Mouse (Mus musculus) kidney, postnatal 36 days (tissue): Measurements from ENCODE around the gene Islr2.

ENCODE experiments used
- DNase-seq, 2 experiments: peaks; one replicate each; pipeline ENCODE4 v3.0.0; 2021 to 2022; ENCODE audit warnings: mixed read lengths in 2 of 2

The Islr2 gene

DNA sequence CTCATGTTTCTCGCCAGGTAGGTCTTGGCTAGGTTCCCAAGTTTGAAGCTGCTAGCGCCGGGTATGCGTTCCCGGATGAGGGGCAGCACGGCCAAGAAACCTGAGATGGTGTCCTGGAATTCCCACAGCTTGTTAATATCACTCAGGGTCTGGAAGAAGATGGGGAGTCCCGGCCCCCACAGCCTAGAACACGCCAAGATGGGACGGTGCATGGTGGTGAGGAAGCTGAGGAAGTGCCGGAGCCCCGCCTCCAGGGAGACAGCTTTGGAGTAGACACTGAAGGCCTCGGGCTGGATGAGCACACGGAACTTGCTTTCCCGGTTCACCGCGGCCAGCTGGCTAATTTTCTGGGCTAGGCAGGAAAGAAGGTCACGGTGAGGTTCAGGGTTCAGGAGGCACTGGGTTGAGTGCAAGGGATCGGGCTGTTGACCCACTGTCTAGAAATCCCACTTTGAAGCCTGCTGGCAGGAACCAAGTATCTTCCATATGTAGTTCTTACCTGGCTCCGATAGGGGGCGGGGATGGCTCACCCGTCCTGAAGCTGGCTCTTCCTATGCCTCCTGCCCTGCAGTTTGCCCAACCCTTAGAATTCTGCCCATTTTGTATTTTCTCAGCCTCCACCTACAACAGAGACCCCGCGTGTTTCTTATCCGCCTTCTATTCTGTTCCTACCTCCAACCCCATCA, 16.2 kb upstream of the Islr2 start:
- peak; percentile 65 to 81 for DNase-seq

DNA sequence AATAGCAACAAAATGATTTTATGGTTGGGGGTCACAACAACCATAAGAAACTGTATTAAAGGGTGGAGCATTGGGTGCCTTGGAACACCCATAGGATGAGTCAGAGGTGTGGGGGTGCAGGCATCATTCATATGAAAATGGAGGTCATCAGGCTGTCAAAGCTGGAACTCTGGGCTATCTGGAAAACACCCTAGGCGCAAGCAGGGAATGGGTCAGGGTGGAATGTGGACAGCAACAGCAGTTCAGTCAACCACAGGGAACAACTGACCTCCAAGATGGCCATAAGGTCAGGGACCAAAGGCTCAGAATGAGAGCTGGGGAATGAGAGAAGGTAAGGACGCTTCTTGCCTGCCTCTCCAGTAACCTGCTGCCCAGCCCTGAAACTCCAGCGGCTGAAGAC, 14.4 kb upstream of the Islr2 start:
- DNase-seq = no peak

DNA sequence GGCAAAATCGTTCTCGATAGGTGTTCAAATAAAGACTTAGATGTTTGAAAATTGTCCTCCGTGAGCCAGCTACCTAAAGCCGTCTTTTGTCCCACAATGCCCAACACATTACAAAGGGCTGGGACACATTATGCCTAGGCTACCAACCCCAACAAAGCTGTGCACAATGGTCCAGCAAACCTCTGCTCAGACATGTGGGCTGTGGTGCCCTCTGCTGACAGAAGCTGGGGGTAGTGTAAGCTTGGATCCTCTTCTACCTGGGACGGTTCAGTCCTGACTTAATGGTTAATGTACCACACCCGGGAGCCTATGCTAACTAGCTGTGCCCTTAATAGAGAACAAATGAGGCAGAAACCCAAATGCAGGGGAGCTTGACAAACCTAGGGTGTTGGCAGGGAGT, 12.3 kb upstream of the Islr2 start:
- peak; percentile 71 to 85 for DNase-seq

DNA sequence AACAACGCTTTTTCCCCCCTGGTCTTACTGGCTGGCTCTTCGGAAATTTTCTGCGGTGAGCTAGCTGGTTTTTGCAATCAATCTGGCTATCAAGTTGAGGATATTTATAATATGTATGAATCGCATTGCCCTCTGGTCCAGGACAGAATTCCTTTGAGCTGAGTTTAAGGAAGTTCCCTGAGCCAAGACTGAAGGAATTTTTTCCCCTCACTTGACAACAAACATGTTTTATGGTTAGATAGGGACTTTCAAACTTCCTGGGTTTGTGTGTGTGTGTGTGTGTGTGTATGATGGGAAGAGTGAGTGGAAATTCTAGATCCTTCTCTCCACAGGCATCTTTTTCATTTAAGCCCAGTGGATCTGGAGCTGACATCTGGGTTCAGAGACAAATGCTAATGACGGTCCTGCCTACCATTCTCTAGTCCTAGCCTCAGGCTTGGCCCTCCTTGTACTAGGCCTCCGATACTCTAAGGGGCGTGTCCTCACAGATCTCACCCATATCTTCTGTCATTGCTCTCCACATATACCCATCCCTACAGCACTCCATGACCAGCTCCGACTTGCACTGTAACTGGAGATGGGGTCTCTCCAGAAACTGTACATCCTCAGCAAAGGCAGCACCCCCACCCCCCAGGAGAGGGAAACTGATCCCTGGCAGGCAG, 10.5 kb upstream of the Islr2 start:
- peak; percentile 68 to 77 for DNase-seq

DNA sequence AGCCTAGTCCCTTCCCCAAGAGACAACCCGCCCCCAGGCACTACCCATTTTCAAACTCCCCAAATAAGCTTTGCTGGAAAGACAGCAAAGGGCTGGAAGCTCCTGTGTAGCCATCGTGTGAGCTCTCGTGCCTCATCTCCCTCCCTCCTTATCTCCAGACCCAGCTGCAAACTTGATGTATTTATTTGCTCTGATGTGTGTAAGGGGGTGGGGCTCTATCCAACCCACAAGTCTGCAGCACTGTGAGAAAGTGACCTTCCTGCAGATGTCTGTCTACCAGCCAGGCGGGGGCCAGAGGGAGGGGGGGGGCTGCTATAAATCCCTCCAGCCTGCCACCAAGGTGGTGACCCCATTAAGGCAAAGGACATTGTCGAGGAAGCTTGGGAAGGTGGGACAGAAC, 9.7 kb upstream of the Islr2 start:
- peak; percentile 47 to 56 for DNase-seq

DNA sequence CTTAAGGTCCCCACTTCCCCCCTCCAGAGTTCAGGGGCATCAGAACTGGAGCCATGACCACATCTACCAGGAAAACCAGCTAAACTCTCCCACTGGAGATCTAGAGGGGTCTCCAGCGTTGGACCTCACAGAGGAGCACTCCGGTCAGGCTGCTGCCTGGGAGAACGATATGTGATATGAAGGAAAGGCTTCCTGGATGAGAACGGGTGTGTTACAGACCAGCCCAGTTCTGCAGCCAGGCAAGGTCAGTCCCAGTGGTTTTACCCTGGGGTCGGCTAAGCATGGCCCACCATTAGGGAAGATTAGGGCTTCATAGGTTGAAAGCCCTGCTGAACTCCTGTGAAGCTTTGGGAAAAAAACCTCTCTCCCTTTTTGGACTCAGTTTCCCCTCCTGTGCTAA, 9.3 kb upstream of the Islr2 start:
- DNase-seq = no peak

DNA sequence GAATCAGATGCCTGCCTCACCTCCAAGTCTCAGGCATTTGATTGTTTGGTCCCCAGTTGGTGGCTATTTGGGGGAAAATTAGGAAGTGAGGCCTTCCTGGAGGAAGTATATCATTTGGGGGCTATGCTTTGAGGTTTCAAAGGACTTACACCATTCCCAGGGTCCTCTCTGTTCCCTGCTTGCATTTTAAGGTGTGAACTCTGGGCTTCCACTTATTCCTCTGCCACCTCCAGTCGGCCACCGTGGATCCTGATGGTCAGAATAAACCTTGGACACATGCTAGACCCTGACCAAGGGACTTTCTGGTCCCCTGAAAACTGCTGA, 6.1 kb upstream of the Islr2 start:
- no peak for DNase-seq

DNA sequence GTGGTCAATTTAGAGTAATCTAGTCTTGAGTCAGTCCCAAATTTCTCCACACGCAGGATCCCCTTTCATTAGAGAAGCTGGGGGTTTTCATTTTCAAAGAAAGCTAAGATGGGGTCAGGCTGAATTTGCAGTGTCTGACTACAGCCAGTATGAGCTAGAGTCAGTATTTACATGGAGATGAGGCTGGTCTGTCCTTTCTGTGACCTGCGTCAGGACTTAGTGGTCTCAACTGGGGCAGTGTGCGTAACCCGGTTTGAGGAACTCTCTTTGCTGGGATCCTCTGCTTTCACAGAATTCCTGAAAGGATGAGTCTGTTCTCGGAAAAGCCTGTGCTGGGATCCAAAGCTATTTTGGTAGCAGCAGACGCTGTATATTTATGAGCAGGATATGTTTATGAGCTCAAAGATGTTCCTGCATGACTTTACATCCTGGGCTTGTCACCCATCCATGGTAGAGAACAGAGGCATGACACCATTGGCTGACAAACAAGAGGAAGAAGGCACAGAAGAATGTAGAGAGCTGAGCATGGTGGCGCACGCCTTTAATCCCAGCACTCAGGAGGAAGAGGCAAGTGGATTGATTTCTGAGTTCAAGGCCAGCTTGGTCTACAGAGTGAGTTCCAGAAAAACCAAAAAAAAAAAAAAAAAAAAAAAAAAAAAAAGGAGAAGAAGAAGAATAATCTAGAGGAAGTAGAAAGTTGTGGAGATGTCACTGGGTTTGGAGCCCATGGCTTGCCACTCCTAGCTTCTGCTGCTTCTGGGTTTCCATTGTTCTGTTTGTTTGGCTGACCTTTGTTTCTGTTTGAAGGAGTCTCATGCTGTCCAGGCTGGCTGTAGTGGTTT, 5.6 kb upstream of the Islr2 start:
- DNase-seq = peak in 1 of 2 experiments; percentile 40

DNA sequence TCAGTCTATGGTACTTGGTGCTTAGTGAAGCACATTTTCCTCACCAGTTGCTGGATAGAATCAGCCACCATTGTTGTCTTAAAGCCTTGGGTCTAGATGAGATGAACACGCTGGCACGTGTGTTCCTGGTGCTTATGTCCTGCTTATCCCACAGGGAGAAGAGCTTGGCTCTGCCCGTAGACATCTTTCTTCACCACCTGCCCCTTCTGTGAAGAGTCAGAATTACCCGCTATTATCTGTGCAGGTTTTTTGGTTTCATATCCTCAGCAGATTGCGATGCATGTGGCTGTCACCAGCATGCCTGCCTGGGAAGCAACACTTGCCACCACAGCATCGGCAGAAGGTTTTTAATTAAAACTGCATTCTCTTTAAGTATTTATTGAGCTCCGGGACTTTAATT, 1.9 kb upstream of the Islr2 start:
- DNase-seq = no peak

DNA sequence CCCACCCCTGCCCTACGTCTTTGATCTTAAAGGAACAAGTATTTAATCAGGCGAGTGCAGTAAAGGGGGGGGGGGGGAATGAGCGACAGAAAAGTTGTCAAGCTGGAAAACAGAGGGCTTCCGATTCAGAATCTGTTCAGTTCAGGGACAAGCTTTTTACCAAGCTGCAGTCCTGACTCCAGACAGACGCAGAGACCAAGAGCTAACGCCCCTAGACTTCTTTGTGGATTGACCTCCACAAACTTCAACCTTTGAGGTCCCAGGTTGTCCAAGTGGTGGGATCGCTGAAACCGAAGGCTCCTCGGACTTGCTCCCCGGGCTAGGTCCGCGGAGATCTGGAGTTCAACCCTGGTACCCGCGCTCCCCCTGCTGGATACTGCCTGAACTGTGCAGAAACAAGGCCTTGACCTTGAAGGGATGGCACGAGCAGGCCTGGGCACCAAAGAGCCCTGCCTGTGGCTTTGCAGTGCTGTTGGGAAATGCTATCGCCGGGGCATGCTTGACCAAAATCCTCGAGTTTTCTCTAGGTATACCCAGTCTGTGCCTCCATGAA, 405 bp upstream of the Islr2 start:
- DNase-seq = peak; percentile 93 to 98

DNA sequence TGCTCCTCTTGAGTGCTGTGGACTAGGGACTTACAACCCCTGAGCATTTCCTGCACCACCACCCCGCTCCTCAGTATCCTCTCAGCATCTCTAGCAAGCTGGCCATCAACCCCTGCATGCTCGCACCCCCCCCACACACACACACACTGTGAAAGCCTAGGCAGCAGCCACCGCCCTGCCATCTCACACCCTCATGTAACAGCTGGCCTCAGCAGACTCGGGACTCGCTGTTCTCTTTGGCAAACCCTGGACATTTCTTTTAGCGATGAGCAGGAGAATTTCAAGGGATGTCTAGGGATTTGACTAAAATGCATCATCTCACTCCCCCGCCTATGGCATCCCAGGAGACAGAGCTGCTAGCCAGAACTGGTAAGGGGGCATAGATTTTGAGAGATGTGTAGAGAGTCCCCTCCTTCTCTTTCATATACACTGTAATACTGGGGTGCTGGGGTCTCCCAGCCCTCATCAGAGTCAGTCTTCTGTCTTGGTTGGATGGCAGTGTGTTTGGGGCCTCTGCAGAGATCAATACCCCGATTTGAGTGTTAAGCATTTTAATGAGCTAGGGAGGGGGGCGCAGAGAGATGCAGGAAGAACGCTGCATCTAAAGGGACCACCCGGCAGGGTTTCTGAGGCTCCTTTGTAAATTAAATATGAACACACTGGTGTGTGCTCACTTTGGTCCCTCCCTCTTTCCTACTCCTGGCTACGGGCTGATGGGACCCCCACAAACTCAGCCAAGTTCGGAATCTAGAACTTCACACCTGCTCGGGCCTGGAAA, 1.3 kb downstream of the Islr2 start:
- no peak for DNase-seq

DNA sequence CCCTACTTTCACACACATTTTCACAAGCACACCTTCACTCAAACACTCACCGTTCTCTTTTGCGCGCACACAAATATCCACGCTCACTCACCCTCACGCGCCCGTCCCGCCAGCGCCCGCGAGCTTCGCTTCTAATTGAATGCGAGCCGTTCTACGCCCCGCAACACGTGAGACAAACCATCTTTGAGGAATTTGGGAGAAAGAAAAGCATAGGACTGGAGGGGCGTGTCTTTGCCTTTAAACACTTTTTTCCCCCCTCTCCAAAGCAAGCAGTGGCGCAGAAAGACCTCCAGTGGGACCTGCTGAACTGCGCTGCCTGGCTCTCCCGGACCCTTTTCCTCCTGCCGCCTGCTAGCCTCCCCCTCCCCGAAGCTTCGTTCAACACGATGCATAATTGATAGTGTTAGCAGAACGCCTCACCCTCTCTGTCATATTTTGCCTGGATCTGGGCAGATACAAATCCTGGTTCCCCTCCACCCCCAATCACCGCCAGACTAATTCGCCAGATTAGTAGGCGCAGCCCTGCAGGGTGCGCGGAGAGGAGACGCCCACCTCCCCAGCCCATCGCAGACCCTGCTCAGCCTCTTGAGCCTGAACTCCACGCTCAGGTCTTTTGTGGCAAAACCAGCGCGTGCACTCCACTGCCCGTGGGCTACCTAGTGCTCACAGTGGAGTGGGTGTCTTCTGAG, 2.1 kb downstream of the Islr2 start:
- no peak for DNase-seq

DNA sequence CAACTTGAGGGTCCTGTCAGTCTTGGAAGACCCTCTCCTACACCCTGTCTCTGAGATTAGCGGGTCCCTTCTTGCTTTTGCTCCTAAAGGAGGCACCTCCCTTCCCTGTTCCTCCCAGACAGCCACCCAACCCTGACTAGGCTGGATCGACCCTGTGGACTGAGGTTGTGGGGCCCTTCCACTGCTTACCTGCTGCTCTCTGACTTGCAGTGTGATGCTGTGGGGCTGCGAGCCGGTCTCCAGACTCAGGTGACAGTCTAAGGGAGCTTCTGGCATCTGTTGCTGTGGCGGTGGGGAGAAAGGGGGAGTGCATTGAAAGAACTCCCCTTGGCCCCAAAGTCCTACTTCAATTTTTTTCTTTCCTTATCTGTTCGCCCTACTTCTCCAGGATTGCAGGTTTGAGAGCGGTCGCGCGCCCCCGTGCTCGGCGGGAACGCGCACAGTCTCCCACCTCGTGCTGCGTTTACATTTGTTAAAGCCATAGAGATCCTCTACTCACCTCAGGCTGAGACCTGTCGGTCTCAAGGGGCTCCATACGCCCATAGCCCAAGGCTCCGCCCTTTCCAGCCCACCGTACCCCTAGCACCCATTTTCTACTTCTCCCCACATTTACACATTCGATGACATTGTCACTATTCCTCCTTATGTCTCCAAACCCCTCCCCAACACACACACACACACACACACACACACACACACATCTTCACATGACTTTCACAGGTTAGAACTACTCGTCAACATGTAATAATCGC, 2.9 kb downstream of the Islr2 start:
- DNase-seq = no peak

DNA sequence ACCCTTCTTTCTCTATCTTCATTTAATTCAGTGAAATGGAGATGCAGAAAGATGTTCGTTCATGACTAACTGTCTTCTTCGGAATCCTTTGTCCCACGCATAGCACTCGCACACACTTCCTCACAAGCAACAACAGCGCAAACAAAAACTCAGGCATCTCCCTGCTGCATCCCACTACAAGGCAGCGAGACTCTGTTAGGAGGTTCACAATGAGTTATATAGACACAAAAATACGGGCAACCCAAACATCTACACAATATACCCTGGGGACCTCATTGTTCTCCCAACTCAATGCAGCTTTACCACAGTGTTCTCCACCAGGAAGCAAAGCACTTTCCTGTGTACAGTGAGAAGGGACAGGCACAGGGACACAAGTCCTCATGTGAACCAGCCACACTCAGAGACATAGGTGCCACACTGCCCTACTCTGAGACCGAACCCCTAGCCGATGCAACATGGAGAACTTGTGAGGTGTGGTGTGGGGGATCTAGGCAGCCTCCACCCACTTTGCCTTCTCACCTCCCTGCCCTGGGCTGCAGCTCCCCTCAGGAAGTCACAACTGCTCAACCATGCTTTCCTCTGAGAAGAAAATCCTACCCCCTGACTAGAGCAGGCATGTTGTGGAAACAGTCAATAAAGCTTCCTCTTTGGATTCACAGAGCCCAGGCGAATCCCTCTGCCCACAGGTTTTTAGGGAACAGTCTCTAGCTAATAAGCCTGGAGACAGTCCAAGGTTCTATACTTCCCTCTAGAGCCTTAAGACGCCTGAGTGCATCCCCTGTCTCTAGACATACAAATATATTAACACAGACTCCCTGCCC, 3.6 kb downstream of the Islr2 start:
- DNase-seq = no peak

DNA sequence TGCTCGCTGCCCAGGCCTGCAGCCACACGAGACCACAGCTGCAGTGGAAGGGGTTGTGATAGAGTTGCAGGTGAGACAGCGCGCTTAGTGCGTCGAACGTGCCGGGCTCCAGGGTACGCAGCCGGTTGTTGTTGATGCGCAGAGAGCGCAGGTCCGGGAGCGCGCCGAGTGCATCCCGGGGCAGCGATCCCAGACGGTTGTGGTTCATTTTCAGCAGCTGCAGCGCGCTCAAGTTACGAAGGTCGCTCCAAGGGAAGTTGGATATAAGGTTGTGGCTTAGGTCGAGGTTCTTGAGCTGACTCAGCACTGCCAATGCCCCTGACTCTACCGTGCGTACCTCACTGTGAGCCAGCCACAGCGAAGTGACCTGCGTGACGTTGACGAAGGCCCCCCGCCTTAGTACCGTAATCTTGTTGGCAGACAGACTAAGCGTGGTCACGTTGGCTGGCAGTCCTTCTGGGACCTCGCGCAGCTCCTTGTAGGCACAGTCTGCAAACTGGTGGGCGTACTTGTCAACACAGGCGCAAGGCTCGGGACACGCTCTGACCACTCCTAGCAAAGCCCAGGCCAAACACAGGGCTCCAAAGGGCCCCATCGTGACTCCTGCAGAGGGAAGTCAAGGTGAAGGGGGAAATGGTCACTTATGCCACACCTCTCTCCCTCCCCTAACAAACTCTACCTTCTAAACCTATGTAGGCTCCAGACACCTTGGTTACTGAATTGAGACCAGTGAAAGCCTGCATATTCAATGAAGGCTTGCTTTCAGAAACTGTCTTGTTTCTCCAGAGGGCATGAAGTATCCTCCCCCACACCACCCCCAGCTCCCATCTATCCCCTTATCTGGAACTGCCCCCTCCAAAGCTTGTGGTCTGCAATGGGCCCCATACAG, 4.5 kb downstream of the Islr2 start:
- peak in 1 of 2 experiments; percentile 56 for DNase-seq

DNA sequence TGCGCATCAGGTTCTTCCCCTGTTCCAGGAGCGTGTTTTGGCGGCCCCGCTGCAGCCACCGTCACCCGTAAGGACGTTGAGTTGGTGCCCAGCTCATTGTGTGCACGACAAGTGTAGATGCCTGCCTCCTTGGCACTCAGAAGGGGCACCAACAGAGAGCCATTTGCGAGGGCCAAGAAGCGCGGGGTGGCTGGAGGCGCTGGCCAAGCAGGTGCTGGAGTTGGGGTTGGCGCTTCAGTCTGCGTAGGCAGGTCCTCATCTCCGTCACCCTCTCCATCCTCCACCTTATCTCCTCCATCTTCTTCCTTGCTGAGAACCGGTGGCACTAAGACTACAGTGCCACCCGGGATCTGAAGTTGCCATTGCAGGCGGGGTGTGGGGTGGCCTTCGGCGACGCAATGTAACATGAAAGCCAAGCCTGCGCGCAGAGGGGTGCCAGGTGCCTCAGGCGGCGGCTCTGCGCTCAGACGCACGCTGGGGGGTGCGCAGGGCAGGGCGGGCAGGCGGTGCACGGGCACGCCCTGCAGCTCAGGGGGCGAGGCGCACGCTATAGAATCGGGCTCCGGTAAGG, 5.2 kb downstream of the Islr2 start:
- DNase-seq = no peak

DNA sequence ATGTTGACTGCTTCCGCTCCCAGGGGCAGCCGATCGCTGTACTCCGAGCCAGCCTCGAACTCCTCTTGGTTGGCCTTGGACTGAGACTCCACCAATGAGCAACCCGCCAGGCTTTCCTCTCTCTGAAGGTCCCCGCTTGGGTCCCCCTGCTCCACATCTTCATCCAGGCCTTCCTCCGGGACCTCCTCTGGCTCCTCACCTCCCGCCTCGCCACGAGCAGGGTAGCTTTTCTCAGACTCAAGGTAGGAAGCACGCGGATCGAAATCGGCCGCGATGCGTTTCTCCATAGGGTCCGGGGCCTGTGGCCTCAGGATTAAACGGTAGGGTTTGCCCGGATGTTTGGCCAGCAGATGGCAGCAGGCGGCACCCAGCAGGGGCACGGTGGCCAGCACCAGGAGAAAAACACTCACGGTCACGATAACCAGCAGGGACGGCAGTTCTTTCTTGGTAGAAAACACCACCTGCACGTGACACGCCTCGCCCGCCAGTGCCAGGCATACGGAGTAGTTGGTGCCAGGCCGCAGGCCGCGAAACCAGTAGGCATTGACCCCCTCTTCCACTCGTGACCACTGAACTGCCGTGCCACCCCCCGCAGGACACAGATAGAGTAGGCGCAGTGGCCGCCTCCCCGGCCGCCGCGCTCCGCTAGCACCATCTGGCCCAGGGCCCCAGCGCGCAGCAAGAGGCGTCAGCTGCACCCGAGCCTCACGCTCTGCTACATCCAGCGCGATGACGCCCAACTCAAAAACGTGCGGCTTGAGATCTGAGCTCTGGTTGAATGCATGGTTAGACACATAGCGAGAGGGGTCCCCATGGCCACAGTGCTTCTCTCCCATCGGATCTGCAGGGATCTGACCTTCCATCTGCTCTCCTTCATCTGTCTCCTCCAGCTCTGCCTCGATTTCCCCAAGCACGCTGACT, 6.1 kb downstream of the Islr2 start:
- DNase-seq = peak; percentile 53 to 87
